Mouse (Mus musculus) limb, embryonic 11.5 days (tissue): ENCODE measurements around the gene Onecut3. TPM values are rescaled to one million over a fixed set of nuclear protein-coding genes. Genes with fewer than 3 reads are reported as not detected.

Experiments used
- ATAC-seq: fragments of 200-750 bp; cut with Nextera tagmentation; 2 replicates; pipeline ENCODE4 v1.8.0; 2017; ENCODE audit warnings: low read depth; ENCODE audit not compliant: insufficient number of reproducible peaks, low FRiP score, low TSS enrichment
- DNase-seq: peaks from one replicate; pipeline ENCODE4 v3.0.0-alpha.2; 2015; ENCODE audit warnings: low spot score
- H3K27ac ChIP-seq: fragments of 300-500 bp; sonication (generic); replicated peaks from 2 replicates; pipeline ENCODE4 v1.5.1; 2014; ENCODE audit warnings: low read depth, mild to moderate bottlenecking, low read length
- H3K27me3 ChIP-seq: fragments of 300-500 bp; sonication (generic); 2 replicates; pipeline ENCODE4 v1.6.1; 2014; ENCODE audit warnings: mild to moderate bottlenecking, low read length, mixed read lengths; ENCODE audit not compliant: control insufficient read depth, insufficient read depth
- H3K36me3 ChIP-seq: fragments of 300-500 bp; sonication (generic); 2 replicates; pipeline ENCODE4 v1.6.1; 2014; ENCODE audit warnings: mild to moderate bottlenecking, low read length, moderate library complexity, mixed read lengths; ENCODE audit not compliant: control insufficient read depth, insufficient read depth
- H3K4me1 ChIP-seq: fragments of 300-500 bp; sonication (generic); 2 replicates; pipeline ENCODE4 v1.6.1; 2014; ENCODE audit warnings: low read length, mixed read lengths; ENCODE audit not compliant: control insufficient read depth, insufficient read depth
- H3K4me2 ChIP-seq: fragments of 300-500 bp; sonication (generic); 2 replicates; pipeline ENCODE4 v1.6.1; 2014; ENCODE audit warnings: low read depth, mild to moderate bottlenecking, moderate library complexity; ENCODE audit not compliant: severe bottlenecking
- H3K4me3 ChIP-seq: fragments of 300-500 bp; sonication (generic); 2 replicates; pipeline ENCODE4 v1.5.1; 2014; ENCODE audit warnings: low read depth, low read length
- H3K9ac ChIP-seq: fragments of 300-500 bp; sonication (generic); 2 replicates; pipeline ENCODE4 v1.6.1; 2014; ENCODE audit warnings: mild to moderate bottlenecking, low read length
- H3K9me3 ChIP-seq: fragments of 300-500 bp; sonication (generic); 2 replicates; pipeline ENCODE4 v1.6.1; 2016; ENCODE audit warnings: low read length; ENCODE audit not compliant: control insufficient read depth
- WGBS: fragments of 180-500 bp; shearing (Covaris S2); extraction: QIAGEN DNeasy Blood & Tissue Kit; methylation state at CpG from one replicate; pipeline ENCODE4 v1.1.7; 2014; 5-methylcytosine and 5-hydroxymethylcytosine counted together
- polyA plus RNA-seq: library from polyadenylated mRNA; unstranded; fragments of >200 nt; fragmentation: Nextera tagmentation; extraction: Ambion mirVana; gene quantifications from 2 replicates; pipeline ENCODE4 v1.2.1, GENCODE M21; 2014

The Onecut3 gene
- polyA plus RNA-seq, 1 experiment from 2014 or later = not detected

DNA sequence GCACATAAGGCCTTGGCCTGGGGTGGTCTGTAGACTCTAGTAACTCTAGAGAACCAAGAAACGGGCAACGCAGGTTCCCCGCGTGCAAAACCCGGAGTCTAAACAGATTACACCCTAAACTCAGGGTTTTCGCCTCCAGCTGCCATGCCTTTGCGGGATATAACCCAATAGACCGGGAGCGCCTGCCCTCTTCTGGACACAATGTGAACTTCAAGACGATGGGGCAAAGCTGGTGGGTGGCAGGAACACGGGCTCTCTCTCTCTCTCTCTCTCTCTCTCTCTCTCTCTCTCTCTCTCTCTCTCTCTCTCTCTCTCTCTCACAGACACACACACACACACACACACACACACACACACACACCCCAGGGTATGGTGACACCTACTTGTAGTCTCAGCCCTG, 11.6 kb downstream of the Onecut3 start:
- H3K9me3 ChIP-seq = no peaks in the 10 kb centered on the region
- H3K4me1 ChIP-seq = peaks cover 8% of the 10 kb centered on the region; the same call in 1 of the 2 replicates
- H3K4me2 ChIP-seq = no peak overlapping the region
- no peak for ATAC-seq
- H3K9ac ChIP-seq = no peak overlapping the region
- peak; percentile 91 for DNase-seq
- H3K4me3 ChIP-seq = no peak overlapping the region
- H3K36me3 ChIP-seq = no peaks in the 10 kb centered on the region
- no peak overlapping the region for H3K27ac ChIP-seq
- WGBS = under 1% methylated on average over 11 of the region's 11 CpGs
- peaks cover 58% of the 10 kb centered on the region for H3K27me3 ChIP-seq

- 0 out of 2 replicates have a peak overlapping the region, but pooled peaks have one; percentile 5 for H3K9ac ChIP-seq
- ATAC-seq (no peak), DNase-seq (peak; percentile 89)
- H3K27me3 ChIP-seq = peaks cover 47% of the 10 kb centered on the region
- peak overlapping the region; percentile 14; the same call in 1 of the 2 replicates for H3K4me3 ChIP-seq
- no peak overlapping the region for H3K27ac ChIP-seq
- H3K9me3 ChIP-seq = no peaks in the 10 kb centered on the region
- H3K36me3 ChIP-seq = no peaks in the 10 kb centered on the region
- WGBS = 6% methylated on average over 20 of the region's 20 CpGs
- no peaks in the 10 kb centered on the region for H3K4me1 ChIP-seq
- peak overlapping the region; percentile 44 for H3K4me2 ChIP-seq
These were observed 15.0 kb downstream of the Onecut3 start for GRCm38 (mm10) chr10:80509412-80510272.

GRCm38 (mm10) chr10:80510273-80510660, 15.6 kb downstream of the Onecut3 start:
- Histone ChIP-seq H3K4me3 (no peak overlapping the region), H3K36me3 (no peaks in the 10 kb centered on the region), H3K9me3 (no peaks in the 10 kb centered on the region), H3K27ac (no peak overlapping the region), H3K9ac (no peak overlapping the region), H3K27me3 (peaks cover 46% of the 10 kb centered on the region), H3K4me2 (no peak overlapping the region), H3K4me1 (no peaks in the 10 kb centered on the region)
- no peak for ATAC-seq
- DNase-seq = no peak
- WGBS = 56% methylated on average over 10 of the region's 10 CpGs

DNA sequence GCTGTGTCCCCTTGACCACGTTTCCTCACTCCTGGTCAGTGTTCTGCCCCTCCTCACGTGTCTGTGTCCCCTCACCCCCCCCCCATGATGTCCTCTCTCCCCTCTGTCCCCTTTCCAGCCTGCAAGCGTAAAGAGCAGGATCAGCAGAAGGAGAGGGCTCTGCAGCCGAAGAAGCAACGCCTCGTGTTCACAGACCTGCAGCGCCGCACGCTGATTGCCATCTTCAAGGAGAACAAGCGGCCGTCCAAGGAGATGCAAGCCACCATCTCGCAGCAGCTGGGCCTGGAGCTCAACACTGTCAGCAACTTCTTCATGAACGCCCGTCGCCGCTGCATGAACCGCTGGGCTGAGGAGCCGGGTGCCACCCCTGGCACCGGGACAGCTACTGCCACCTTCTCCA, 19.1 kb downstream of the Onecut3 start:
- ATAC-seq (no peak), DNase-seq (no peak)
- H3K9ac ChIP-seq = 0 out of 2 replicates have a peak overlapping the region, but pooled peaks have one; percentile 8
- H3K4me2 ChIP-seq = no peak overlapping the region
- H3K4me3 ChIP-seq = no peak overlapping the region
- no peaks in the 10 kb centered on the region for H3K9me3 ChIP-seq
- H3K27me3 ChIP-seq = peaks cover 27% of the 10 kb centered on the region
- H3K36me3 ChIP-seq = no peaks in the 10 kb centered on the region
- H3K4me1 ChIP-seq = no peaks in the 10 kb centered on the region
- H3K27ac ChIP-seq = no peak overlapping the region
- WGBS = 7% methylated on average over 19 of the region's 19 CpGs

DNA sequence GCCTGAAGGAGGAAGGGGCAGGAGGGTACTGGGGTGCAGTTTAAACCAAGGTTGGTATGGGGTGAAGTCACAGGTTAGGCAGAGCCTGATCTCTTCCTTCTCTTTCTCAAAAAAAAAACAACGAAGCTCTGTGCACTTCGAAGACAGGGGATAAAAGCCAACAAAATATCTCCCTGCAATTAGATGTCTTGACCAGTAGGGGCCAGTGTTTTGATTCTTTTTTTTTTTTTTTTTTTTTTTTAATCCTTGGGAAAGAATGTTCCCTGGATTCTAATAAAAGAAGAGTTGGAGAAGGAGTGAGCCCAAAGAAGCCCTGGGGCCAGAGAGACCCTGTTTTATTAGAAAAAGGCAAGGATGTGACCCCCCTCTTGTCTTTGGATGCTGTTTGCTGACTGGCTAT, 24.7 kb downstream of the Onecut3 start:
- ATAC-seq = no peak
- H3K9ac ChIP-seq = no peak overlapping the region
- peaks cover 3% of the 10 kb centered on the region; the same call in 1 of the 2 replicates for H3K9me3 ChIP-seq
- 80% methylated on average over 2 of the region's 2 CpGs for WGBS
- H3K27me3 ChIP-seq = peaks cover 8% of the 10 kb centered on the region
- H3K4me1 ChIP-seq = no peaks in the 10 kb centered on the region
- no peak overlapping the region for H3K4me3 ChIP-seq
- no peak overlapping the region for H3K4me2 ChIP-seq
- H3K27ac ChIP-seq = no peak overlapping the region
- no peak for DNase-seq
- H3K36me3 ChIP-seq = no peaks in the 10 kb centered on the region

DNA sequence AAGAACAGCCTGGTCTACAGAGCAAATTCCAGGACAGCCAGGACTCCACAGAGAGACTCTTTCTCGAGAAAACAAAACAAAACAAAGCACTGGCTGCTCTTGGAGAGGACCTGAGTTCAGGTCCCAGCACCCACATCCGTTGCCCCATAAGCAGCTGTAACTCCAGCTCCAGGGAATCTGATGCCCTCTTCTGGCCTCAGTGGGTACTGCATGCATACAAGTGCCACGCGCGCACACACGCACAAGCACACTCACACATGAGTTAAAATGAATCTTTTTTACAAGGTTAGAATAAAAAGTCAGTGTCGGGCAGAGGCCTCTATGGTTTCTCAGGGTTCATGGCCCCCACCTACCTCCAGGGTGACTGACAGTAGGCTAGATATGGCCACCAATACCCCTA, 28.7 kb downstream of the Onecut3 start:
- Histone ChIP-seq H3K9ac (no peak overlapping the region), H3K4me1 (no peaks in the 10 kb centered on the region), H3K36me3 (no peaks in the 10 kb centered on the region), H3K27ac (no peak overlapping the region), H3K4me2 (no peak overlapping the region), H3K27me3 (no peaks in the 10 kb centered on the region), H3K4me3 (no peak overlapping the region), H3K9me3 (peaks cover 3% of the 10 kb centered on the region; the same call in 1 of the 2 replicates)
- no peak for ATAC-seq
- DNase-seq = no peak
- 92% methylated on average over 7 of the region's 7 CpGs for WGBS

GRCm38 (mm10) chr10:80526172-80526571, 31.5 kb downstream of the Onecut3 start:
- Histone ChIP-seq H3K36me3 (no peaks in the 10 kb centered on the region), H3K27me3 (no peaks in the 10 kb centered on the region), H3K9ac (no peak overlapping the region), H3K4me3 (no peak overlapping the region), H3K9me3 (no peaks in the 10 kb centered on the region), H3K4me2 (peak overlapping the region; percentile 5; the same call in 1 of the 2 replicates), H3K4me1 (no peaks in the 10 kb centered on the region), H3K27ac (no peak overlapping the region)
- WGBS = 24% methylated on average over 9 of the region's 9 CpGs
- ATAC-seq (peak; percentile 85), DNase-seq (peak; percentile 54)

DNA sequence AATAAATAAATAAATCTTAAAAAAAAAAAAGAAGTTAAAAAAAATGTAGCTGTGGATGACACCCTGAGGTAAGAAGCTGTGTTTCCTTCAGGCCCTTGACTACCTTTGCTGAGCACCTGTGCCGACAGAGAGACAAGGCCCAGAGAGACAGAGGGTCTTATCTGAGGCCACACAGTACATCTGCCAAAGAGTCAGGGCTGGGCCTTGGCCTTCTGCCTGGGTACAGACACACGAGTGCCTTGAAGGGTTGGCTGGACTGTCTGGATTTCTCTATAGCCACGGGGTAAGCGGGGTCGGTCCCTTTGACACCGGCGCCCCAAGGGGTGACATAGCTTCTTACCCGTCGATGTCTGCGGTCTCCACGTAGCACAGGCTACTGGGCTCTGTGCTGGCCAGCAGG, 38.1 kb downstream of the Onecut3 start:
- DNase-seq (no peak), ATAC-seq (no peak)
- no peak overlapping the region for H3K4me2 ChIP-seq
- H3K36me3 ChIP-seq = 0 out of 2 replicates have a peak, but pooled peaks cover 2% of the 10 kb centered on the region
- H3K4me3 ChIP-seq = no peak overlapping the region
- H3K9ac ChIP-seq = no peak overlapping the region
- WGBS = 88% methylated on average over 11 of the region's 11 CpGs
- H3K27ac ChIP-seq = no peak overlapping the region
- H3K9me3 ChIP-seq = no peaks in the 10 kb centered on the region; the same call in 1 of the 2 replicates
- peaks cover 24% of the 10 kb centered on the region for H3K27me3 ChIP-seq
- 0 out of 2 replicates have a peak, but pooled peaks cover 3% of the 10 kb centered on the region for H3K4me1 ChIP-seq
